Mouse (Mus musculus) c-Kit-positive CD71-negative TER-119-negative erythroid progenitor cells, embryonic 14.5 days (primary cell): ENCODE measurements at regions not wholly inside any gene's neighbourhood (a gene's known extent, or its start where the extent isn't known, plus 50 kb on each side); places are given as distances from the start of the nearest gene placed in this dataset.
"Not testable (repeated sequence)": the region's sequence is repeated elsewhere in the genome, so short reads cannot be mapped to it uniquely, and the experiment has no call there.

ENCODE experiments used
- DNase-seq: peaks from one replicate; pipeline ENCODE4 v3.0.0-alpha.2; 2013; ENCODE audit warnings: low read depth

GRCm38 (mm10) chr8:19976461-19976860 is 73.3 kb downstream of the Gm31371 start:
- not testable (repeated sequence) for DNase-seq

- peak; percentile 67 for DNase-seq
These were observed 76.5 kb downstream of the Gm31371 start for GRCm38 (mm10) chr8:19979536-19980345.

DNA sequence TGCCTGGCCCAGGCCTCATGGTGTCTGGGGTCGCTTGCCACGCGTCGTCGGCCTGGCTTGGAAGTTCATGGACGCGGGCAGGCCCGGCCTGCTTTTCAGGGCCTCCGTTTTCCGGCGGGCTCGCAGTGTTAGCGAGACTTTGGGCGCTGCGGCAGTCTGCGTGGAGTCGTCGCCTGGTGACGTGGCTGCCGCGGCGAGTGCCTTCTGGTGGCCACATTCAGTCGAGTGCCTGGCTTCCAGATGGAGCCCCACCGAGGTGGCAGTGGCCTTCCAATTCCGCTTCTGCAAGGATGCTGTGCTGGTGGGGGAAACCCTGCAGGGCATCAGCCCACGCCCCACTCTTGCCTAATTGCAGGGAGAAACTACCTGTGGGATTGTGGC is 77.1 kb downstream of the Gm31371 start:
- not testable (repeated sequence) for DNase-seq

GRCm38 (mm10) chr8:20008106-20008505 is 104.9 kb downstream of the Gm31371 start:
- not testable (repeated sequence) for DNase-seq

DNA sequence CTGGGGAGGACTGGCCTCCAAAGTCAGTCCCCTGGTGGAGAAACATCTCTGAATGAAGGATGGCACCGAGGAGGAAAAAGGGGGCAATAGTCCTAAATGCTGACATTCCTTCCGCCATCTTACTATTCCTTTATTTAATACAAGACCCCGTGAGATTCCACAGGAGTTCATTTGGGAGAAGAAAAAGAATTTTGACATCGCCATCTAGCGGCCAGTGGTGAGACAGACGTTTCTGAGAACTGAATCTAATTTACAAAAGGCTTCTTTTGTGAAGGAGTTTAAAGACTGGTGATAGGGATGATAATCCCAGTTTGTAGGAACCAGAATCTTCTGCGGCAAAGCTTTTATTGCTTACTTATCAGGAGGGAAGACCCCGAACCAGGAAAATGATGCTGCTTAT is 107.8 kb downstream of the Gm31371 start:
- DNase-seq, result peak; percentile 9

DNA sequence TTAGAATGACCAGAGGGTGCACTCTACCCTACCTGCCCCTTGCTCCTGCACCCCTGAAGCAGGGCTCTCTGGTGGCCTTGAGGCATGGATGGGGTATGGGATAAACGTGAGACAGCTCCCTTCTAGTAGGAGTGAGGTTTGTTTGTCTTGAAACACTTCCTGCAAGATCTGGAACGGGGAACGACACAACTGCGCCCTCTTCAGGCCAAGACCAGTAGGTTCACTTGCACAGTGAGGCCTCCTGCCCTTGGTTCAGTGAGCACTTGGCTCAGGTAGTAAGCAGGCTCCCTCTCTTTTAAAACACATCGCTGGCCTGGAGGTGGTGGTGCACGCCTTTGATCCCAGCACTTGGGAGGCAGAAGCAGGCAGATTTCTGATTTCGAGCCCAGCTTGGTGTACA is 110.1 kb downstream of the Gm31371 start:
- peak; percentile 17 for DNase-seq

- DNase-seq, result not testable (repeated sequence)
These were observed 111.4 kb downstream of the Gm31371 start for GRCm38 (mm10) chr8:20014451-20015130.

DNA sequence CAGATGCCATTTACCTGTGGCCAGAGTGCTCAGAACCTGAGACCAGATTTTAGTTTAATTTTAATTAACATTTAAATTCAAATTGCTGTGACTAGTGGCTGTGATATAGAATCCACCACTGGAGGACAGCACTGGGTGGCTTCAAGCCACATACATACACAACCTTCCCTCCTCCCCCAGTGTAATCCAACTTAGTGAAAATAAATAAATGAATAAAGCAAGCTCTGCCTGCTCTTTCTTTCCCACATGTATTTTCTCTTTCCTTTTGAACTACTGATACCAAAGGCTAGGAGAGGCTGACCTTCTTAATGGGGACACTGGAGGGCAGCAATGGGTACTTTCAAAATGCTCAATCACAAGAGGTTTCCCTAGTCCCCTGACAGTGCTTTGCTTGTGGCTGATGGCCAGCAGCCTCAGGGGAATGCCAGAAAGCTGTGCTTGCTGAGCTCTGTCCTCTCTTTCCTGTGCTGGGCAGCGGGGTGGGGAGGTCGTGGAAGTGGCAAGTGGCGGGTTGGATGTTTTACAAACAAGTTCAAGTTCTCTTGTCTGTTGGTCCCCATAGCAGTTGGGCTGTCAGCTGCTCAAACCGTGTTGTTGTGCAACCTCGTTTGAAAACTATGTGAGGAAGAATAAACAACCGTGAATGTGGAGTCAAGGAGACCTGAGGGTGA is 112.4 kb downstream of the Gm31371 start:
- DNase-seq, result not testable (repeated sequence)

DNA sequence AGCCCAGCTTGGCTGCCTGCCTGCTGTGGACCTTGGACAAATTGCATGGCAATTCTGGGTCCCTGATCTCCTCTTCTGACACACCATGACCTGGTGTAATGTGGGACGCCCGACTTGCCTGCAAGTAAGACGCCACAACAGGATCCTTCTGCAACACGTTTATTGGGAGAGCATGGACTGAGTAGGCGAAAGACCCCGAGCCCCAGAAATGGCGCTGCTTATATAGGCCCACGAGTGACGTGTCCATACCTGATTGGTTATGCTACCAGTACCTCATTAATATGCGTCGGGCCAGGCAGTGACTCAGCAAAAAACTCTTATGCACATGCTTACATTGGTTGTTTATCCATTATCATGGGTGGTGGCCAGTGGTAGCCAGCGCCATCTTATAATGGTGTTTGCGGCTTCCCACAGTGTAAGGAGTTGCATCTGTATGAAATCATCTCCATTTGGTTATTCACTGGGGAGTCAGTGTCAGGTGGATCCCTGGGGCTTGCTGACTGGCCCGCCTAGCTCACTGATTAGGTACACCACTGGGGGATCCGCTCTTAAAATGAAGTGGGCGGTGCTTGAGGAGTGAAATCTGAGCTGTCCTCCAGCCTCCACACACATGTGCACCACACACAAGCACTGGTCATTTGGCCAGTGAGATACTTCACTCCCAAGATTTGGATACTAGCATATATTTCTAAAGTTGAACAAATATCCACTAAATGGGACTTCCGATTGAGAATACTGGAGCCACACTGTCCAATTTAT is 113.1 kb downstream of the Gm31371 start:
- not testable (repeated sequence) for DNase-seq

- not testable (repeated sequence) for DNase-seq
These were observed 122.3 kb downstream of the Gm31371 start for GRCm38 (mm10) chr8:20025521-20025920.

GRCm38 (mm10) chr8:20027956-20028355 is 124.8 kb downstream of the Gm31371 start:
- not testable (repeated sequence) for DNase-seq

- not testable (repeated sequence) for DNase-seq
These were observed 126.9 kb downstream of the Gm31371 start for GRCm38 (mm10) chr8:20030131-20030530.

- not testable (repeated sequence) for DNase-seq
These were observed 154.4 kb downstream of the Gm31371 start for GRCm38 (mm10) chr8:20057626-20058025.

- not testable (repeated sequence) for DNase-seq
These were observed 194.9 kb downstream of the Gm31371 start for GRCm38 (mm10) chr8:20098121-20098520.

- DNase-seq, result not testable (repeated sequence)
These were observed 197.0 kb downstream of the Gm31371 start for GRCm38 (mm10) chr8:20100241-20100640.

DNA sequence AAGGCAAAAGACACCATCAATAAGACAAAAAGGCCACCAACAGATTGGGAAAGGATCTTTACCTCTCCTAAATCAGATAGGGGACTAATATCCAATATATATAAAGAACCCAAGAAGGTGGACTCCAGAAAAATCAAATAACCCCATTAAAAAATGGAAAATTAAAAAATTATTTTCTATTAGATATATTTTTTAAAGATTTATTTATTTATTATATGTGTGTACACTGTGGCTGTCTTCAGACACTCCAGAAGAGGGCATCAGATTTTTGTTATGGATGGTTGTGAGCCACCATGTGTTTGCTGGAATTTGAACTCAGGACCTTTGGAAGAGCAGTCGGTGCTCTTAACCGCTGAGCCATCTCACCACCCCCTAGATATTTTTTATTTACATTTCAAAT is 199.2 kb downstream of the Gm31371 start:
- not testable (repeated sequence) for DNase-seq

- DNase-seq, result not testable (repeated sequence)
These were observed 204.0 kb downstream of the Gm31371 start for GRCm38 (mm10) chr8:20107154-20107553.

- DNase-seq, result not testable (repeated sequence)
These were observed 213.6 kb downstream of the Gm31371 start for GRCm38 (mm10) chr8:20116785-20117184.

GRCm38 (mm10) chr8:20119581-20119980 is 216.4 kb downstream of the Gm31371 start:
- DNase-seq, result not testable (repeated sequence)

DNA sequence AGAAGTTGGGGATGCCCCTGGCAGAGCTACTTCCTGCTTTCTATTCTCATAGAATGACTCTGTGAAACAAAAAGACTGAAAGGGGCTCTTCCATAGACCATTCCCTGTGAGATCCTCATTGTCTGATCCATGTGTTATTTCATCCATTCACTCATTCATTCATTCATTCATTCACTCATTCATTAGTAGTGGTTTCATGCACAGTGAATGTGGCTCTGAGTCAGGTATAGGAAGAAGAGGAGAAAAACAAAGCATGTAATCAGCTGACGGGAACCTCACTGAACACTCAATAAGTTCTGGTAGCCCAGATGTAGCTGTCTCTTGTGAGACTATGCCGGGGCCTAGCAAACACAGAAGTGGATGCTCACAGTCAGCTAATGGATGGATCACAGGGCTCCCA is 217.0 kb downstream of the Gm31371 start:
- not testable (repeated sequence) for DNase-seq

DNA sequence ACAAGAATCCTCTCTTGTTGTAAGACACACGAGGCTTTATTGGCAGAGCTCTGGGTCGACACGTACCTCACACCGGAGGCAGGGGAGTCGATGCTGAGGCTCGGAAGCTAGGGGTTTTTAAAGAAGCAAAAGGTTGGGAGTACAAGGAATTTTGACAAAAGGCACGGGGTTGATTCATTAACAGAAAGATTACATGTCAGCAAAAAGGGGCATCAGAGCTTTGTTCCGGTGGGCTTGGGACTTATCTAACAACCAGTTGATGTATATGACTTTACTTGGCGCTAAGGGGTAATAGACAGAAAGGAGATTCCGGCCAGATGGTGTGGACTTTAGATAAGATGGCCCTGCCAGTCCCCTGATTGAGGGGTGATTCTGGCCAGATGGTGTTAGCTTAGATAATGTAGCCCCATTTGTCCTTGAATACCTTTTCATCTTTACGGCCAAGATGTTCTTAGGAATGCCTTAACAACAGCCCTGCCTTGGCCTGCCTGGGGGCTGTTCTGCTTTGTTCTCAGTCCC is 218.3 kb downstream of the Gm31371 start:
- not testable (repeated sequence) for DNase-seq
